Mouse (Mus musculus): ENCODE results near the gene Kdm5b. TPM values are rescaled to one million over a fixed set of nuclear protein-coding genes. Genes with fewer than 3 reads are reported as not detected.

Gene Kdm5b
- polyA plus RNA-seq, 1 experiment: 10.8 TPM

- Histone ChIP-seq H3K4me1 (ENCODE audit: control insufficient read depth, insufficient read depth, insufficient read length, low read length) (peaks cover 4% of the 10 kb centered on the region; the same call in 1 of the 2 replicates), H3K36me3 (ENCODE audit: control insufficient read depth, insufficient read depth, low read length) (no peaks in the 10 kb centered on the region), H3K4me3 (ENCODE audit: low read depth, low read length) (no peak overlapping the region), H3K27me3 (ENCODE audit: control insufficient read depth, insufficient read depth, low read length) (no peaks in the 10 kb centered on the region), H3K27ac (ENCODE audit: insufficient read depth, low read depth, low read length) (no peak overlapping the region)
- no peak for TF ChIP-seq POLR2A (IDR thresholded peaks at IDR 0.05; ENCODE audit: low read depth, low read length)
- TF ChIP-seq CTCF (IDR thresholded peaks at IDR 0.05; ENCODE audit: extremely low read depth, insufficient read length, insufficient replicate concordance, low read depth, low read length): no peak
- WGBS: 65% methylated on average over 7 of the region's 7 CpGs
These were observed 100.2 kb downstream of the Kdm5b start for GRCm38 (mm10) chr1:134660163-134660562.

GRCm38 (mm10) chr1:134671234-134672070 is 111.5 kb downstream of the Kdm5b start:
- Histone ChIP-seq H3K36me3 (ENCODE audit: control insufficient read depth, insufficient read depth, low read length) (no peaks in the 10 kb centered on the region), H3K27ac (ENCODE audit: insufficient read depth, low read depth, low read length) (no peak overlapping the region), H3K4me1 (ENCODE audit: control insufficient read depth, insufficient read depth, insufficient read length, low read length) (no peaks in the 10 kb centered on the region), H3K27me3 (ENCODE audit: control insufficient read depth, insufficient read depth, low read length) (no peaks in the 10 kb centered on the region), H3K4me3 (ENCODE audit: low read depth, low read length) (no peak overlapping the region)
- TF ChIP-seq POLR2A (IDR thresholded peaks at IDR 0.05; ENCODE audit: low read depth, low read length) (no peak), CTCF (IDR thresholded peaks at IDR 0.05; ENCODE audit: extremely low read depth, insufficient read length, insufficient replicate concordance, low read depth, low read length) (no peak)
- 68% methylated on average over 10 of the region's 10 CpGs for WGBS

GRCm38 (mm10) chr1:134674312-134674711 is 114.3 kb downstream of the Kdm5b start:
- Histone ChIP-seq H3K27me3 (ENCODE audit: control insufficient read depth, insufficient read depth, low read length) (no peaks in the 10 kb centered on the region), H3K36me3 (ENCODE audit: control insufficient read depth, insufficient read depth, low read length) (no peaks in the 10 kb centered on the region), H3K4me1 (ENCODE audit: control insufficient read depth, insufficient read depth, insufficient read length, low read length) (no peaks in the 10 kb centered on the region), H3K4me3 (ENCODE audit: low read depth, low read length) (no peak overlapping the region), H3K27ac (ENCODE audit: insufficient read depth, low read depth, low read length) (no peak overlapping the region)
- 4% methylated on average over 1 of the region's 1 CpGs for WGBS
- no peak for TF ChIP-seq POLR2A (IDR thresholded peaks at IDR 0.05; ENCODE audit: low read depth, low read length)
- TF ChIP-seq CTCF (IDR thresholded peaks at IDR 0.05; ENCODE audit: extremely low read depth, insufficient read length, insufficient replicate concordance, low read depth, low read length): peak; percentile 55; the same call in 1 of the 2 replicates

- Histone ChIP-seq H3K4me1 (ENCODE audit: control insufficient read depth, insufficient read depth, insufficient read length, low read length) (no peaks in the 10 kb centered on the region), H3K27ac (ENCODE audit: insufficient read depth, low read depth, low read length) (no peak overlapping the region), H3K4me3 (ENCODE audit: low read depth, low read length) (no peak overlapping the region), H3K36me3 (ENCODE audit: control insufficient read depth, insufficient read depth, low read length) (no peaks in the 10 kb centered on the region), H3K27me3 (ENCODE audit: control insufficient read depth, insufficient read depth, low read length) (no peaks in the 10 kb centered on the region)
- WGBS: 29% methylated on average over 4 of the region's 4 CpGs
- TF ChIP-seq CTCF (IDR thresholded peaks at IDR 0.05; ENCODE audit: extremely low read depth, insufficient read length, insufficient replicate concordance, low read depth, low read length): no peak
- TF ChIP-seq POLR2A (IDR thresholded peaks at IDR 0.05; ENCODE audit: low read depth, low read length): no peak
These were observed 119.5 kb downstream of the Kdm5b start for GRCm38 (mm10) chr1:134679445-134679844.

GRCm38 (mm10) chr1:134680617-134681016 is 120.6 kb downstream of the Kdm5b start:
- 16% methylated on average over 6 of the region's 6 CpGs for WGBS
- TF ChIP-seq POLR2A (IDR thresholded peaks at IDR 0.05; ENCODE audit: low read depth, low read length): no peak
- TF ChIP-seq CTCF (IDR thresholded peaks at IDR 0.05; ENCODE audit: extremely low read depth, insufficient read length, insufficient replicate concordance, low read depth, low read length): no peak; the same call in 1 of the 2 replicates
- Histone ChIP-seq H3K4me1 (ENCODE audit: control insufficient read depth, insufficient read depth, insufficient read length, low read length) (no peaks in the 10 kb centered on the region), H3K27ac (ENCODE audit: insufficient read depth, low read depth, low read length) (no peak overlapping the region), H3K36me3 (ENCODE audit: control insufficient read depth, insufficient read depth, low read length) (no peaks in the 10 kb centered on the region), H3K4me3 (ENCODE audit: low read depth, low read length) (no peak overlapping the region), H3K27me3 (ENCODE audit: control insufficient read depth, insufficient read depth, low read length) (no peaks in the 10 kb centered on the region)

- H3K4me3 ChIP-seq (ENCODE audit: low read depth, low read length): no peak overlapping the region
- no peaks in the 10 kb centered on the region for H3K27me3 ChIP-seq (ENCODE audit: control insufficient read depth, insufficient read depth, low read length)
- WGBS: 48% methylated on average over 9 of the region's 9 CpGs
- no peaks in the 10 kb centered on the region for H3K4me1 ChIP-seq (ENCODE audit: control insufficient read depth, insufficient read depth, insufficient read length, low read length)
- H3K36me3 ChIP-seq (ENCODE audit: control insufficient read depth, insufficient read depth, low read length): no peaks in the 10 kb centered on the region
- TF ChIP-seq CTCF (IDR thresholded peaks at IDR 0.05; ENCODE audit: extremely low read depth, insufficient read length, insufficient replicate concordance, low read depth, low read length) (no peak), POLR2A (IDR thresholded peaks at IDR 0.05; ENCODE audit: low read depth, low read length) (no peak)
- H3K27ac ChIP-seq (ENCODE audit: insufficient read depth, low read depth, low read length): no peak overlapping the region
These were observed 122.5 kb downstream of the Kdm5b start for GRCm38 (mm10) chr1:134682460-134682859.

Other genes starting within 250 kb of the Kdm5b start
- 5.9 and 8.9 TPM in 2 replicates for gene Ppfia4, start 227.2 kb upstream of the Kdm5b start, polyA plus RNA-seq (2012; rRNA removed)
- gene Tmem183a, start 198.2 kb upstream of the Kdm5b start, polyA plus RNA-seq (2012; rRNA removed): 82.6 and 133 TPM in 2 replicates
- not detected in 2 replicates for gene 4933406M09Rik, start 174.2 kb upstream of the Kdm5b start, polyA plus RNA-seq (2012; rRNA removed)
- gene Cyb5r1, start 154.6 kb upstream of the Kdm5b start, polyA plus RNA-seq (2012; rRNA removed): 11.8 and 17.8 TPM in 2 replicates
- gene Adipor1, start 144.8 kb upstream of the Kdm5b start, polyA plus RNA-seq (2012; rRNA removed): 59.6 and 97.7 TPM in 2 replicates
- 1.2 and 2.3 TPM in 2 replicates for gene Klhl12, start 104.6 kb upstream of the Kdm5b start, polyA plus RNA-seq (2012; rRNA removed)
- 5.8 and 8.5 TPM in 2 replicates for gene Rabif, start 65.5 kb upstream of the Kdm5b start, polyA plus RNA-seq (2012; rRNA removed)
- gene Mgat4e, start 10.5 kb upstream of the Kdm5b start, polyA plus RNA-seq (2012; rRNA removed): not detected in 2 replicates
- gene Syt2, start 86.5 kb downstream of the Kdm5b start, polyA plus RNA-seq (2012; rRNA removed): 1.2 and 3.0 TPM in 2 replicates